Mouse (Mus musculus) liver, postnatal 0 days (tissue): ENCODE data around the gene Gm20388.

Source experiments
- CTCF ChIP-seq: sonication (generic); IDR thresholded peaks from 2 replicates; pipeline ENCODE4 v1.5.1; 2016; ENCODE audit warnings: antibody characterized with exemption, low read depth
- EP300 ChIP-seq: IDR thresholded peaks from 2 replicates; pipeline ENCODE4 v1.6.1; 2016; ENCODE audit warnings: antibody characterized with exemption, low read depth, mild to moderate bottlenecking

DNA sequence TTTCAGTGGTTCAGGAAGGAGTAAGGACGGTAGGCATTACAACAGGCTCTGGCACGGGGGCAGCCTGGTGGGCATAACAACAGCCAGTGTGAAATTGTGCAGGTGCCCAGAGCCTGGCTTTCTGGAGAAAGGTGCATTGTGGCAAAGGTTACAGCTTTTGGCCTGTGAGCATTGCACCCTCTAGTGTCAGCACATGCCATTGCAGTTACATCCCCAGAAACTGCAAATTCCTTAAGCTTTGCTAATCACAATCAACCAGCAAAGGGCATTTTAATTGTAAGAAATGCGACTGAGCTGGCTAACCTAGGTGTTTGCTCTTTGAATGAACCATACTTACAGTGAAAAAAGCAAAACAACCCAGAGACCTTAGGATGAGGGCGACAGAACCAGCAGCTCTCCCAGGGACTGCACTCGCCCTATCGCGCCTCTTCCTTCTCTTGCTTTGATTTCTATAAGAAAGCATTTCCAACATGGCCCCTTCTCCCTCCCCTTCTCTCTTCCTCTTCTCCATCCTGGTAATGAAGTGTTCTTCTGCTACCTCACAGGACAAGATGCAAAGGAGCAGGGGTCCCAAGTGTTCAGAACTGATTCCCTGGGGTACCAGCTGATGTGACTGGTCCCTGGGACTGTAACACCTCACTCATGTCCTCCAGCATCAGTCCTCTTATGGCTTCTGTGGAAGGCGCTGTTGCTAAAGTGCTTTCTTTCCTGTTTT is 3717.8 kb downstream of the Gm20388 start:
- TF ChIP-seq EP300 (no peak), CTCF (peak; percentile 88)
